Mouse (Mus musculus) MEL (cell line): ENCODE results near the gene Syt1. TPM values are rescaled to one million over a fixed set of nuclear protein-coding genes. Genes with fewer than 3 reads are reported as not detected.
A peak's percentile ranks its signal among the peaks of the same experiment; 100 is the strongest.

Experiments
- DNase-seq: peaks from one replicate; pipeline ENCODE4 v3.0.0; 2011; ENCODE audit warnings: low read depth, low spot score
- H3K27ac ChIP-seq: 2 replicates; pipeline ENCODE4 v1.5.1; 2012; ENCODE audit warnings: low read depth, mild to moderate bottlenecking, control low read depth, low read length, moderate library complexity; ENCODE audit not compliant: control insufficient read depth
- H3K27me3 ChIP-seq, 2 experiments: fragments of 150-350 bp in 1 of 2; sonication (generic) in 1 of 2; 2 replicates each; pipeline ENCODE4 v1.6.1; 2012; ENCODE audit warnings: low read length in 2 of 2, mild to moderate bottlenecking in 2 of 2, improper control_type of control experiment in 1 of 2, moderate library complexity in 1 of 2; ENCODE audit not compliant: insufficient read depth in 2 of 2, control insufficient read depth in 1 of 2
- H3K36me3 ChIP-seq, 2 experiments: 2 replicates each; pipeline ENCODE4 v1.6.1; 2012 to 2014; ENCODE audit warnings: low read length in 2 of 2, improper control_type of control experiment in 1 of 2, inconsistent platforms in 1 of 2, mild to moderate bottlenecking in 1 of 2; ENCODE audit not compliant: insufficient read depth in 2 of 2, control insufficient read depth in 1 of 2
- H3K4me1 ChIP-seq, 2 experiments: fragments of 150-350 bp in 1 of 2; sonication (generic) in 1 of 2; 2 replicates each; pipeline ENCODE4 v1.6.1; 2012; ENCODE audit warnings: low read length in 2 of 2, improper control_type of control experiment in 1 of 2, mild to moderate bottlenecking in 1 of 2; ENCODE audit not compliant: insufficient read depth in 2 of 2, control insufficient read depth in 1 of 2
- H3K4me3 ChIP-seq, 2 experiments: fragments of 150-350 bp in 1 of 2; sonication (generic) in 1 of 2; 2 replicates each; pipeline ENCODE4 v1.5.1; 2012; ENCODE audit warnings: low read depth in 2 of 2, low read length in 2 of 2, mild to moderate bottlenecking in 2 of 2, moderate library complexity in 2 of 2, control low read depth in 1 of 2, improper control_type of control experiment in 1 of 2; ENCODE audit not compliant: control insufficient read depth in 1 of 2, insufficient read depth in 1 of 2
- H3K79me2 ChIP-seq: 2 replicates; pipeline ENCODE4 v1.6.1; 2012; ENCODE audit warnings: mild to moderate bottlenecking, low read length, moderate library complexity; ENCODE audit not compliant: control insufficient read depth, poor library complexity, insufficient read depth
- H3K9ac ChIP-seq: 2 replicates; pipeline ENCODE4 v1.6.1; 2012; ENCODE audit warnings: low read depth, mild to moderate bottlenecking, control low read depth, low read length, moderate library complexity; ENCODE audit not compliant: control insufficient read depth, poor library complexity, severe bottlenecking
- H3K9me3 ChIP-seq: fragments of 150-350 bp; sonication (generic); replicated peaks from 2 replicates; pipeline ENCODE4 v1.6.1; 2012; ENCODE audit warnings: mild to moderate bottlenecking, low read length, improper control_type of control experiment, moderate library complexity; ENCODE audit not compliant: insufficient read depth
- CHD2 ChIP-seq: IDR thresholded peaks from 2 replicates; pipeline ENCODE4 v1.6.1; 2011; ENCODE audit warnings: low read length, improper control_type of control experiment
- ELF1 ChIP-seq: IDR thresholded peaks from 2 replicates; pipeline ENCODE4 v1.6.1; 2014; ENCODE audit warnings: low read depth, mild to moderate bottlenecking, inconsistent platforms, low read length, improper control_type of control experiment, moderate library complexity
- EP300 ChIP-seq, 2 experiments: IDR thresholded peaks; 2 replicates each; pipeline ENCODE4 v1.6.1; 2011; ENCODE audit warnings: improper control_type of control experiment in 2 of 2, low read length in 2 of 2, low read depth in 1 of 2, mild to moderate bottlenecking in 1 of 2
- GATA1 ChIP-seq: IDR thresholded peaks from 2 replicates; pipeline ENCODE4 v1.6.1; 2011; ENCODE audit warnings: low read depth, low read length, improper control_type of control experiment
- MAX ChIP-seq: IDR thresholded peaks from 2 replicates; pipeline ENCODE4 v1.6.1; 2011; ENCODE audit warnings: low read length, improper control_type of control experiment
- MYB ChIP-seq: IDR thresholded peaks from 2 replicates; pipeline ENCODE4 v1.6.1; 2011; ENCODE audit warnings: mild to moderate bottlenecking, low read depth, low read length, improper control_type of control experiment
- SIN3A ChIP-seq: IDR thresholded peaks from 2 replicates; pipeline ENCODE4 v1.6.1; 2012; ENCODE audit warnings: low read length, improper control_type of control experiment, inconsistent platforms
- TBP ChIP-seq: IDR thresholded peaks from 2 replicates; pipeline ENCODE4 v1.8.0; 2011; ENCODE audit warnings: low read depth, low read length, improper control_type of control experiment
- TCF12 ChIP-seq: IDR thresholded peaks from 2 replicates; pipeline ENCODE4 v1.6.1; 2014; ENCODE audit warnings: low read depth, mild to moderate bottlenecking, inconsistent platforms, low read length, improper control_type of control experiment, moderate library complexity
- polyA plus RNA-seq, 2 experiments: library from polyadenylated mRNA; stranded (reverse) in 1 of 2; unstranded in 1 of 2; fragments of >175 nt in 1 of 2; fragments of >200 nt in 1 of 2; gene quantifications; 2 replicates each; pipeline versions ENCODE4 v1.2.1 to v1.2.4; 2012; ENCODE audit warnings: low replicate concordance in 2 of 2, low read depth in 1 of 2; ENCODE audit not compliant: insufficient read length in 2 of 2, insufficient read depth in 1 of 2, missing spikeins in 1 of 2
- total RNA-seq: library from RNA; depleted of rRNA; stranded (reverse); fragments of 300-350 nt; gene quantifications from 2 replicates; pipeline ENCODE4 v1.2.3, GENCODE M21; 2012

The Syt1 gene
- total and polyA plus RNA-seq, 3 experiments: not detected

GRCm38 (mm10) chr10:108596162-108596927, 414.4 kb downstream of the Syt1 start:
- H3K27me3 ChIP-seq: no peaks in the 10 kb centered on the region
- no peaks in the 10 kb centered on the region; the same call in 1 of the 2 replicates for H3K9me3 ChIP-seq
- no peak overlapping the region for H3K9ac ChIP-seq
- no peaks in the 10 kb centered on the region; a peak in 1 of 4 replicates for H3K36me3 ChIP-seq
- H3K4me1 ChIP-seq: no peaks in the 10 kb centered on the region
- no peaks in the 10 kb centered on the region for H3K79me2 ChIP-seq
- peak; percentile 10 for DNase-seq
- no peak overlapping the region for H3K4me3 ChIP-seq
- TF ChIP-seq SIN3A (no peak), CHD2 (no peak), MYB (no peak), MAX (no peak), EP300 (IDR thresholded peaks at IDR 0.05; ENCODE audit: low read depth in 1 of 2, low read length in 2 of 2) (peak in 1 of 2 experiments; percentile 41; a peak in 2 of 4 replicates), TBP (no peak), TCF12 (0 out of 2 replicates have a peak, but pooled peaks have one; percentile 15), ELF1 (no peak)
- H3K27ac ChIP-seq: no peak overlapping the region

- H3K4me3 ChIP-seq: no peak overlapping the region
- H3K4me1 ChIP-seq: peaks cover 0 to 3% of the 10 kb centered on the region in 2 experiments; a peak in 1 of 4 replicates
- no peak overlapping the region for H3K9ac ChIP-seq
- H3K79me2 ChIP-seq: no peaks in the 10 kb centered on the region
- TF ChIP-seq TCF12 (no peak), CHD2 (no peak), EP300 (IDR thresholded peaks at IDR 0.05; ENCODE audit: low read depth in 1 of 2, low read length in 2 of 2) (peak in 1 of 2 experiments; percentile 34; a peak in 1 of 4 replicates), GATA1 (peak; percentile 18; the same call in 1 of the 2 replicates)
- H3K27ac ChIP-seq: no peak overlapping the region
- no peaks in the 10 kb centered on the region for H3K27me3 ChIP-seq
- DNase-seq: peak; percentile 9
- H3K36me3 ChIP-seq: peaks cover 0 to 3% of the 10 kb centered on the region in 2 experiments; a peak in 1 of 4 replicates
- no peaks in the 10 kb centered on the region for H3K9me3 ChIP-seq
Observed at GRCm38 (mm10) chr10:108589355-108589754, 421.4 kb downstream of the Syt1 start.

GRCm38 (mm10) chr10:108588924-108589323, 421.9 kb downstream of the Syt1 start:
- TF ChIP-seq MAX: no peak
- Histone ChIP-seq H3K9ac (no peak overlapping the region), H3K36me3 (peaks cover 0 to 5% of the 10 kb centered on the region in 2 experiments; a peak in 2 of 4 replicates), H3K4me1 (peaks cover 0 to 3% of the 10 kb centered on the region in 2 experiments; a peak in 2 of 4 replicates), H3K9me3 (no peaks in the 10 kb centered on the region), H3K27me3 (no peaks in the 10 kb centered on the region), H3K27ac (no peak overlapping the region), H3K4me3 (no peak overlapping the region), H3K79me2 (no peaks in the 10 kb centered on the region)
- no peak for DNase-seq
